Comparison of ENCODE assay signal across 8 mouse cellular contexts in the genomic region with DNA sequence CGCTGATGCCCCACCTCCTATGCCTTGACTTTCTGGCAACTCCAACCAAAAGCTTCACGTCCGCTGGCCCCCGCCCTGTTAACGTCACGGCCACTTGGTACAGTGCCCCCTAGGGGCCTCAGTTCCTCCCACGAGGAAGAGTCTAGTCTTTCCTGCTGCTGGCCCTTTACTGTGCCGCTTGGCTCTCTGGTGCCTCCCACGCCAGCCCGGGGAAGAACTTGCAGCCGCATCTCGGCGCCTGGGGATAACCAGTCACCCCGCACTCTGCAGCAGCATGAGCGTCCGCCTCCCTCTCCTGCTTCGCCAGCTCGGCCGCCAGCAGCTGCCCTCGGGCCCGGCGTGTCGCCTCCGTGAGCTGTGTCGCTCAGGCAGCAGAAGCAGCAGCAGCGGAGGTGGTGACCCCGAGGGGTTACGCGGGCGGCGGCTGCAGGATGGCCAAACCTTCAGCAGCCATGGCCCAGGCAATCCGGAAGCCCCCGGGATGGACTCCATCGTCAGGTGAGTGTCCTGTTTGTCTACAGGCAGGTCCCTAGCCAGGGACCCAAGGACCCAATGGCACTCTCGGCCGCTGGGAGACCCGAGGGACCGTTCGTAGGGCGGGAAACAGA. TPM values are rescaled to one million over a fixed set of nuclear protein-coding genes. Genes with fewer than 3 reads are reported as not detected.
DNase-seq lines count a peak whose midpoint lies in the region; ATAC-seq and TF ChIP-seq lines count a peak whose summit lies in the region.

Mthfd1l (plus strand) TSS at position 138 of the 608 bp plus-strand sequence.

- peak within 1 kb of the TSS; percentile 84 for H3K4me2 ChIP-seq in heart, embryonic 11.5 days
- H3K4me2 ChIP-seq in kidney, embryonic 15.5 days: peak within 1 kb of the TSS; percentile 73

- H3K27me3 ChIP-seq in erythroblast, embryonic 14.5 days (ENCODE audit: control insufficient read depth): no peaks in the 10 kb centered on the region
- no peaks in the 10 kb centered on the region for H3K27me3 ChIP-seq in heart, embryonic 11.5 days (ENCODE audit: control insufficient read depth, insufficient read depth, low read length)
- H3K27me3 ChIP-seq in kidney, embryonic 15.5 days: no peaks in the 10 kb centered on the region

- no peaks in the 10 kb centered on the region for H3K9me3 ChIP-seq in erythroblast, embryonic 14.5 days (ENCODE audit: control insufficient read depth, low read length)
- no peaks in the 10 kb centered on the region for H3K9me3 ChIP-seq in heart, embryonic 11.5 days (replicated peaks; ENCODE audit: control insufficient read depth, low read length)
- H3K9me3 ChIP-seq in kidney, embryonic 15.5 days (replicated peaks): no peaks in the 10 kb centered on the region

- H3K4me1 ChIP-seq in erythroblast, embryonic 14.5 days (ENCODE audit: control insufficient read depth): peaks cover 59% of the 10 kb centered on the region
- H3K4me1 ChIP-seq in heart, embryonic 11.5 days (ENCODE audit: control insufficient read depth, insufficient read depth, low read length): peaks cover 14% of the 10 kb centered on the region; the same call in 1 of the 2 replicates
- H3K4me1 ChIP-seq in kidney, embryonic 15.5 days: peaks cover 46% of the 10 kb centered on the region

- peak; percentile 79 for ATAC-seq in heart, embryonic 11.5 days (replicated peaks; ENCODE audit: insufficient number of reproducible peaks, low FRiP score, low TSS enrichment)
- peak; percentile 76 for ATAC-seq in kidney, embryonic 15.5 days (replicated peaks; ENCODE audit: low FRiP score)

- H3K36me3 ChIP-seq in erythroblast, embryonic 14.5 days (ENCODE audit: control insufficient read depth): peaks cover 19% of the 10 kb centered on the region
- H3K36me3 ChIP-seq in heart, embryonic 11.5 days (ENCODE audit: control insufficient read depth, insufficient read depth, low read length): no peaks in the 10 kb centered on the region
- H3K36me3 ChIP-seq in kidney, embryonic 15.5 days: no peaks in the 10 kb centered on the region

- under 1% methylated on average over 40 of the region's 40 CpGs for WGBS in heart, embryonic 11.5 days (ENCODE audit: insufficient replicate concordance)
- under 1% methylated on average over 40 of the region's 40 CpGs for WGBS in kidney, embryonic 15.5 days

- H3K9ac ChIP-seq in heart, embryonic 11.5 days (ENCODE audit: low read depth, low read length): peak within 1 kb of the TSS; percentile 83
- H3K9ac ChIP-seq in kidney, embryonic 15.5 days: peak within 1 kb of the TSS; percentile 68

- DNase-seq in CD4-positive helper T cell, adult 2 months (ENCODE audit: low read depth, low spot score): peak; percentile 91
- peak; percentile 89 for DNase-seq in brain, embryonic 14.5 days (ENCODE audit: low read depth)
- DNase-seq in liver: peak; percentile 92
- peak; percentile 84 to 85 for DNase-seq in monocyte, adult 2 months (ENCODE audit: low read depth in 1 of 2, low spot score in 2 of 2)
- peak; percentile 78 to 85 for DNase-seq in spleen, postnatal 14 days (ENCODE audit: low spot score in 2 of 2)

- H3K27ac ChIP-seq in heart, embryonic 11.5 days (ENCODE audit: low read depth, low read length): peak within 1 kb of the TSS; percentile 95
- H3K27ac ChIP-seq in kidney, embryonic 15.5 days: peak within 1 kb of the TSS; percentile 93

- peak within 1 kb of the TSS; percentile 92 for H3K4me3 ChIP-seq in erythroblast, embryonic 14.5 days (replicated peaks)
- H3K4me3 ChIP-seq in heart, embryonic 11.5 days (ENCODE audit: low read depth, low read length): peak within 1 kb of the TSS; percentile 64
- peak within 1 kb of the TSS; percentile 59 for H3K4me3 ChIP-seq in kidney, embryonic 15.5 days (replicated peaks)

- TF ChIP-seq CTCF in brain, embryonic 14.5 days (IDR thresholded peaks at IDR 0.05; ENCODE audit: borderline replicate concordance, extremely low read depth, insufficient read depth, insufficient read length): peak; percentile 66

- peak; percentile 46; the same call in 1 of the 2 replicates for TF ChIP-seq POLR2A in brain, embryonic 14.5 days (IDR thresholded peaks at IDR 0.05; ENCODE audit: borderline replicate concordance, extremely low read depth, insufficient read depth, insufficient read length, poor library complexity, severe bottlenecking)

RNA-seq across cellular contexts. Expression of gene Mthfd1l, which starts in this region (rescaled TPM):
- 4.2 and 5.3 TPM in 2 replicates for polyA plus RNA-seq in brain, embryonic 14.5 days (2012; rRNA removed)
- 0.91 and 1.2 TPM in 2 replicates for polyA plus RNA-seq in erythroblast, embryonic 14.5 days (2012)
- 17.8 and 18.0 TPM in 2 replicates for polyA plus RNA-seq in heart, embryonic 11.5 days (2014; fragmentation: Nextera tagmentation; extraction: Ambion mirVana)
- polyA plus RNA-seq in kidney, embryonic 15.5 days (2015; fragmentation: Nextera tagmentation; extraction: Ambion mirVana): 17.1 and 18.4 TPM in 2 replicates

Comparison
In these comparisons a context has a peak if more than half of its experiments do, and no peak if none do; other contexts are left out.
1. Peak in every context shown above with its lines: DNase-seq, ATAC-seq, H3K4me3 ChIP-seq and H3K27ac ChIP-seq.